Mouse (Mus musculus): Measurements from ENCODE around the gene Cyp2t4. TPM values are rescaled to one million over a fixed set of nuclear protein-coding genes. Genes with fewer than 3 reads are reported as not detected.

Gene Cyp2t4
- total RNA-seq, 1 experiment, result 0.58 TPM

GRCm38 (mm10) chr7:27118033-27118511 lies 35.4 kb upstream of the Cyp2t4 start:
- Histone ChIP-seq H3K4me3 (ENCODE audit: insufficient read depth in 1 of 2, low read depth in 1 of 2, low read length in 2 of 2, poor library complexity in 1 of 2, severe bottlenecking in 1 of 2) (no peak overlapping the region), H3K9ac (ENCODE audit: insufficient read depth, low read depth, low read length, poor library complexity, severe bottlenecking) (no peak overlapping the region), H3K4me1 (ENCODE audit: control insufficient read depth in 2 of 2, insufficient read depth in 2 of 2, low read length in 2 of 2, poor library complexity in 1 of 2) (no peaks in the 10 kb centered on the region; a peak in 1 of 4 replicates), H3K36me3 (ENCODE audit: control insufficient read depth, insufficient read depth, low read length, poor library complexity, severe bottlenecking) (no peaks in the 10 kb centered on the region), H3K9me3 (ENCODE audit: control insufficient read depth, insufficient read depth, low read depth, low read length) (no peaks in the 10 kb centered on the region), H3K27ac (ENCODE audit: insufficient read depth, low read depth, low read length, poor library complexity, severe bottlenecking) (no peak overlapping the region)
- no peak for DNase-seq (ENCODE audit: low read depth, low spot score)
- in situ Hi-C loops (cut with MboI; ENCODE audit: low sequenced_read_pairs in 2 of 2, unreplicated experiment in 2 of 2), result no loop called here
- no peak for TF ChIP-seq ZNF384 (IDR thresholded peaks at IDR 0.05; ENCODE audit: low read depth, low read length)
- no peak for TF ChIP-seq ZC3H11A (IDR thresholded peaks at IDR 0.05; ENCODE audit: borderline replicate concordance, low read depth, low read length)
- TF ChIP-seq HCFC1 (IDR thresholded peaks at IDR 0.05; ENCODE audit: borderline replicate concordance, insufficient read depth, low read length), result no peak
- TF ChIP-seq CHD2 (IDR thresholded peaks at IDR 0.05; ENCODE audit: low read depth, low read length), result no peak
- no peak for TF ChIP-seq MAFK (IDR thresholded peaks at IDR 0.05; ENCODE audit: insufficient read depth, low read depth, low read length)

- H3K9ac ChIP-seq (ENCODE audit: insufficient read depth, low read depth, low read length, poor library complexity, severe bottlenecking), result no peak within 1 kb of the TSS
- no peaks in the 10 kb centered on the region for H3K36me3 ChIP-seq (ENCODE audit: control insufficient read depth, insufficient read depth, low read length, poor library complexity, severe bottlenecking)
- no peak within 1 kb of the TSS for H3K27ac ChIP-seq (ENCODE audit: insufficient read depth, low read depth, low read length, poor library complexity, severe bottlenecking)
- no peaks in the 10 kb centered on the region; a peak in 1 of 4 replicates for H3K4me1 ChIP-seq (ENCODE audit: control insufficient read depth in 2 of 2, insufficient read depth in 2 of 2, low read length in 2 of 2, poor library complexity in 1 of 2)
- DNase-seq (ENCODE audit: low read depth, low spot score), result no peak
- H3K4me3 ChIP-seq (ENCODE audit: insufficient read depth in 1 of 2, low read depth in 1 of 2, low read length in 2 of 2, poor library complexity in 1 of 2, severe bottlenecking in 1 of 2), result no peak within 1 kb of the TSS
- in situ Hi-C loops (cut with MboI; ENCODE audit: low sequenced_read_pairs in 2 of 2, unreplicated experiment in 2 of 2), result loop anchor here in 1 of 2 experiments (10.0 kb wide), 1 partner anchor 345 kb away; no protein-coding TSS in a partner anchor
- TF ChIP-seq HCFC1 (IDR thresholded peaks at IDR 0.05; ENCODE audit: borderline replicate concordance, insufficient read depth, low read length) (no peak), ZNF384 (IDR thresholded peaks at IDR 0.05; ENCODE audit: low read depth, low read length) (no peak), CHD2 (IDR thresholded peaks at IDR 0.05; ENCODE audit: low read depth, low read length) (no peak), MAFK (IDR thresholded peaks at IDR 0.05; ENCODE audit: insufficient read depth, low read depth, low read length) (no peak), ZC3H11A (IDR thresholded peaks at IDR 0.05; ENCODE audit: borderline replicate concordance, low read depth, low read length) (no peak)
- H3K9me3 ChIP-seq (ENCODE audit: control insufficient read depth, insufficient read depth, low read depth, low read length), result no peaks in the 10 kb centered on the region
Observed at GRCm38 (mm10) chr7:27119676-27120075, 33.8 kb upstream of the Cyp2t4 start, which contains the start of gene Cyp2f2. Gene Cyp2f2 (plus strand): TSS chr7:27119909.

DNA sequence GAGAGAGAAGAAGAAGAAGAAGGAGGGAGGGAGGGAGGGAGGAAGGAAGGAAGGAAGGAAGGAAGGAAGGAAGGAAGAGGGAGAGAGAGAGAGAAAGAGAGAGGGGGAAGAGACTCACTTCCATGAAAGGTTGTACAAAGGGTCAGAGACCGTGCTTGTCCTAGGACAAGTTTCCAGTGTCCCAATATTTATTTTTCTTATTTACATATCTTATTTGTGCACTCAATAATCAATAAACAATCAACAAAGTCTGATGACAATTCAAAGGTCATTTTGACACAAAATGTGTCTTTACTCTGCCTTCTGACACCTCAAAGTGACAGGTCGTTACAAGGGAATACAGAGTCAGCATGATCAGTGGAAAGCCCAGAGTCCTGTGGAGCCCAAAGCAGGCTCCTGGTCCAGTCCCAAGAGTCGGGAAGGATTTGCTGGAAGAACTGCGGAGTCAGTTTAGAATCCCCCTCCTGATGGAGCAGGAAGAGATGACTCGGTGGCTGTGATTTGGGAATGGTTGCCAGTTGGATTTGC lies 29.1 kb upstream of the Cyp2t4 start:
- Histone ChIP-seq H3K4me3 (ENCODE audit: insufficient read depth in 1 of 2, low read depth in 1 of 2, low read length in 2 of 2, poor library complexity in 1 of 2, severe bottlenecking in 1 of 2) (no peak overlapping the region), H3K4me1 (ENCODE audit: control insufficient read depth in 2 of 2, insufficient read depth in 2 of 2, low read length in 2 of 2, poor library complexity in 1 of 2) (no peaks in the 10 kb centered on the region), H3K9me3 (ENCODE audit: control insufficient read depth, insufficient read depth, low read depth, low read length) (no peaks in the 10 kb centered on the region), H3K9ac (ENCODE audit: insufficient read depth, low read depth, low read length, poor library complexity, severe bottlenecking) (no peak overlapping the region), H3K36me3 (ENCODE audit: control insufficient read depth, insufficient read depth, low read length, poor library complexity, severe bottlenecking) (no peaks in the 10 kb centered on the region), H3K27ac (ENCODE audit: insufficient read depth, low read depth, low read length, poor library complexity, severe bottlenecking) (no peak overlapping the region)
- no peak for DNase-seq (ENCODE audit: low read depth, low spot score)
- in situ Hi-C loops (cut with MboI; ENCODE audit: low sequenced_read_pairs in 2 of 2, unreplicated experiment in 2 of 2), result loop anchor here in 1 of 2 experiments (10.0 kb wide), 1 partner anchor 350 kb away; no protein-coding TSS in a partner anchor
- no peak for TF ChIP-seq HCFC1 (IDR thresholded peaks at IDR 0.05; ENCODE audit: borderline replicate concordance, insufficient read depth, low read length)
- no peak for TF ChIP-seq CHD2 (IDR thresholded peaks at IDR 0.05; ENCODE audit: low read depth, low read length)
- TF ChIP-seq MAFK (IDR thresholded peaks at IDR 0.05; ENCODE audit: insufficient read depth, low read depth, low read length), result no peak
- TF ChIP-seq ZC3H11A (IDR thresholded peaks at IDR 0.05; ENCODE audit: borderline replicate concordance, low read depth, low read length), result no peak
- TF ChIP-seq ZNF384 (IDR thresholded peaks at IDR 0.05; ENCODE audit: low read depth, low read length), result no peak

DNA sequence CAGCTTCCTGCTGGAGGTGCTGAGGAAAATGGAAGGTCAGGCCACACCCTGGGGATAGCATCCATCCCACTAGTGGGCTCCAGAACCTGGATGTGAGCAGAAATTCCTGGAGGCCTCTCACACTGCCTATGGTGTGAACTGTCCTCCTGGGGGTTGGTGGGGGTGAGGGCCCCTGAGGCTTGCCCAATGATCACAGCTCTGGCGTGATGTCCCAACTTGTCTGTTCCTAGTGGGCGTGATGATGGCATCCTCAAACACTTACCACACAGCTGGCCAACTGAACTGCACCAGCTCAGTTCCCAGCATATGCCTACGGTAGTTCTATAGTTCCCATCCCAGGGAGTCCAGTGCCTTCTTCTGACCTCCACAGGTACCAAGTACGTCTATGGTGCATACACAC lies 28.5 kb upstream of the Cyp2t4 start:
- Histone ChIP-seq H3K4me1 (ENCODE audit: control insufficient read depth in 2 of 2, insufficient read depth in 2 of 2, low read length in 2 of 2, poor library complexity in 1 of 2) (no peaks in the 10 kb centered on the region), H3K36me3 (ENCODE audit: control insufficient read depth, insufficient read depth, low read length, poor library complexity, severe bottlenecking) (no peaks in the 10 kb centered on the region), H3K27ac (ENCODE audit: insufficient read depth, low read depth, low read length, poor library complexity, severe bottlenecking) (no peak overlapping the region), H3K9ac (ENCODE audit: insufficient read depth, low read depth, low read length, poor library complexity, severe bottlenecking) (no peak overlapping the region), H3K4me3 (ENCODE audit: insufficient read depth in 1 of 2, low read depth in 1 of 2, low read length in 2 of 2, poor library complexity in 1 of 2, severe bottlenecking in 1 of 2) (no peak overlapping the region), H3K9me3 (ENCODE audit: control insufficient read depth, insufficient read depth, low read depth, low read length) (no peaks in the 10 kb centered on the region)
- DNase-seq (ENCODE audit: low read depth, low spot score), result no peak
- TF ChIP-seq CHD2 (IDR thresholded peaks at IDR 0.05; ENCODE audit: low read depth, low read length), result no peak
- in situ Hi-C loops (cut with MboI; ENCODE audit: low sequenced_read_pairs in 2 of 2, unreplicated experiment in 2 of 2), result loop anchor here in 1 of 2 experiments (10.0 kb wide), 1 partner anchor 350 kb away; no protein-coding TSS in a partner anchor
